Mouse (Mus musculus): ENCODE measurements at regions not wholly inside any gene's neighbourhood (a gene's known extent, or its start where the extent isn't known, plus 50 kb on each side); places are given as distances from the start of the nearest gene placed in this dataset.

DNA sequence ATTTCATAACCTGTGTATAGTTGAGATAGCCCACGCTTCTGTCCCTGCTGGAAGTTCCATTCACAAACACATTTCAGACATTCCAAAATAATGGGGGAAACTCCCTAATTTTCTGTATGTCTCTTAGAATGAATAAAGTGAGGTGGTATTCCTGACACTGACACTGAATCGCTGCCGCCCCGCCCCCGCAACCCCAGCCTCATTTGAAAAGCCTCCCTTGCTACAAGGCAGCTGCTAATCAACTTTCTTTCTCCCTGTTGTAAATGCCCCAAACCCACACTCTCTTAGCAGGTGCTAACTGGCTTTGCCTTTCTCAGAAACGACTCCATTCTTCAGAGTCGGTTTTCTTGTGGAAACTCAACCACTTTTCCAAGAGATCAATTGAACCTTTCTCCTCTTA, 66.4 kb upstream of the Zfp280d start:
- in situ Hi-C loops (cut with MboI, MseI) = no loop called here

- in situ Hi-C loops (cut with MboI, MseI) = no loop called here
Observed at GRCm38 (mm10) chr9:72217296-72218028, 57.2 kb upstream of the Zfp280d start.

DNA sequence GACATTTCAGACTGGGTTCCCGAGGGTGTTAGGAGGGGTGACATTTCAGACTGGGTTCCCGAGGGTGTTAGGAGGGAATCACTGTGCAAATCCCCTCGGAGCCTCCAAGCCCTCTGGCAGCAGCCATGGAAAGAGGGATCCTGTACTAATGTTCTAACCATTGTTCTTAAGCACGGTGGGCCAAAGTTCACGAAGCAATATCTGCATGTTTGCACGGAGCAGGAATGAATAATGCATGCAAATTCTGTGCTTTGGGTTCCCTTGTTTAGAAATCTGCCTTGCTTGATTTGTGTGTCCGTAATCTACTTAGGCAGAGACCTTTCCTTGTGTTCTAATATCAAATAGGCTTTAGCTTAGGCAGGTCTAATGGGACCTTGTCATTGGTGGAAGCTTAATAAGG, 55.9 kb upstream of the Zfp280d start:
- in situ Hi-C loops (cut with MboI, MseI) = no loop called here

DNA sequence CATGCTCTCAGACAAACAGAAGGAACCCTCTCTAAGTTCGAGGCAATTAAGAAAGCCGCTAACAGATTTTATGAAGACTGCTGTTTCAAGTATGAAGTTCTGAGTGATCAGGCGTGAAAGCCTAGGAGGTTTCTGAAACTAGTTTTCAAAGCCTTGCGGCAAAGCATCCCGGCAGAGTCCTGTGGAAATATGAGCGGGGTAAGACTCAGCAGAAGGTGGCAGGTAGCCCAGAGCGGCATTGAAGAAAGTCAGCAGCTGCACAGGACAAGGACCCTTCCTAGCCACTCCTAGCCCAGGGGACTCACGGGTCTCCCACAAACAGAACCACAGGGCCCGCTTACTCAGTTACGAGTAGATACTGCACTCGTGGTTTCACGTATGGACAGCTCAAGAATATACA, 54.8 kb upstream of the Zfp280d start:
- in situ Hi-C loops (cut with MboI, MseI) = no loop called here

GRCm38 (mm10) chr9:72221333-72221732, 53.3 kb upstream of the Zfp280d start:
- in situ Hi-C loops (cut with MboI, MseI) = no loop called here

Measured in T-helper 17 cell (primary cell).